Mouse (Mus musculus): ENCODE measurements around the gene Pck1. TPM values are rescaled to one million over a fixed set of nuclear protein-coding genes. Genes with fewer than 3 reads are reported as not detected.

Gene Pck1
- total RNA-seq, 1 experiment from 2014 or later, result not detected

DNA sequence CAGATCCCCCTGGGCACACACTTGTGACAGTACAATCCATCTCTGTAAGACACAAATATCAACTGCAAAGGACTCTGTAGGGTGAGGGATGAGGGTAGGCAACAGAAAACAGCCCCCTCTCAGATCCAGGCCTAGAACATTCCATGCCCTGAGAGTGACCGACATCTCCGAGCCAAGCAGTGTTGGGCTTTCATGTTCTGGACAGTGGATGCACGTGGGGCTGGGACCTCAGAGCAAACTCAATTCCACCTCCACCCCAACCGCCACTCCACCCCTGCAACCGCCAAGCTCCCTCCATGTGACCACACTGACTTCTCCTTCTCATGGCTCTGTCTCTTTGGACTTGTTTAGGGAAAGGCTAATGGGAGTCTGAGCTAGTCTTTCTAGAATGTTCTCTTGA is 19.1 kb downstream of the Pck1 start:
- peak; percentile 29 for ATAC-seq (replicated peaks; ENCODE audit: low read depth, poor library complexity, severe bottlenecking)

- peak; percentile 6; the same call in 1 of the 2 replicates for ATAC-seq (replicated peaks; ENCODE audit: low read depth, poor library complexity, severe bottlenecking)
These were observed 19.5 kb downstream of the Pck1 start for GRCm38 (mm10) chr2:173172386-173172785.

DNA sequence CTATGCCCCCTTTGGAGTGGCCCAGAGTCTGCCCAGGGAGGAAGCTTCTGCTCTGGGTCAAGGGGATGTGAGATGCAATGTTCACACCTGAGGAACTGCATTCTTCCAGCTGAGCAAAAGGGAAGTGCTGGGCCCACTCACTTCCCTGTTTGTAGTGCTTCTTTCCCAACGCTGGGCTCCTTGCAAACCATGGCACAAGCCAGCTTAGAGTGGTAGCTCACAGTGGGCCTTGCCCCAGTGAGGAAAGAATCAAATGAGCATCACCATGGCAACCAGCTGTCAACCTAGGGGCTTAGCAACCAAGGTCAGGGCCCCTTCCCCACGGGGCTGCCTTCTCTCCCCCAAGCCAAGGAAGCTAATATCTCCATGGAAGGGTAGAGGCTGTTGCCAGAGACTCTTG is 20.2 kb downstream of the Pck1 start:
- peak; percentile 34 for ATAC-seq (replicated peaks; ENCODE audit: low read depth, poor library complexity, severe bottlenecking)

DNA sequence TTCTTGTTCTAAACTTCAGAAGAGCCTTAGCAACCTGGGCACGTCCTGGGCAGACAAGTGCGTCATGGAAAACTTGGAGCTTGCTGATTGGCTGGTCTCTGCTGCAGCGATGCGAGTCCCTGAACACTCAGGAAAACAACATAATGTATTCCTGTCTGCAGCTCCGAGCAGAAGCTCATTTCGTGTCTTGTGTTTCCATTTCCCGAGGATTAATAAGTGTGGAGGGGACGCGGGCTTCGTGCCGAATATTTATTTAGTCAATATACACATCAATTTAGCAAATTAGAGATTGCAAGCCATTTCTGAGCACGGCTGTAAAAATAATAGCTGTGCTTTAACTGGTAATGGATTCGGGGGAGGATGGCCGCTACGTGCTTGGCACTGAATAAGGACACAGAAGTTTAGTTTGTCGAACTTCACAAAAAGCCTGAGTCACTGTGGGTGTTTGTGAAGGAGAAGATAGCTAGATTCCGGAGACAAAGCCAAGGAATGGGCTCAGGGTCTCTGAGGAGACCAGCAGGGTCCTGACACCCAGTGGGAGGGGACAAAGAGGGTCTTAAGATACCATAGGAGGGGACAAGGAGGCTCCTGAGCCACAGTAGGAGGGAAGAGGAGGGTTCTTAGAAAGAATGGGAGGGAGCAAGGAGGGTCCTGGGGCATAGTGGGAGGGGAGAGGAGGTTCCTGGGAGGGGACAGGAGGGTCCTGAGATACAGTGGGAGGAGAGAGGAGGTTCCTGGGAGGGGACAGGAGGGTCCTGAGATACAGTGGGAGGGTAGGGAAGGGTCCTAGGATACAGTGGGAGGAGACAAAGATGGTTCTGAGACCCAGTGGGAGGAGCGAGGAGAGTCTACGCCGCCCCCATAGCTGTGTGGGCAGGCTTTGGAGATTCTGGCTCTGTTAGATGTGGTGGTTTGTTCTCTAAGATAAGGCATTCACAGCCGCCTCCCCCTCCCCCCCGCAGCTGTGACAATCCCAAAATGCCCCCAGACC is 21.0 kb downstream of the Pck1 start:
- ATAC-seq (replicated peaks; ENCODE audit: low read depth, poor library complexity, severe bottlenecking), result peak; percentile 31

DNA sequence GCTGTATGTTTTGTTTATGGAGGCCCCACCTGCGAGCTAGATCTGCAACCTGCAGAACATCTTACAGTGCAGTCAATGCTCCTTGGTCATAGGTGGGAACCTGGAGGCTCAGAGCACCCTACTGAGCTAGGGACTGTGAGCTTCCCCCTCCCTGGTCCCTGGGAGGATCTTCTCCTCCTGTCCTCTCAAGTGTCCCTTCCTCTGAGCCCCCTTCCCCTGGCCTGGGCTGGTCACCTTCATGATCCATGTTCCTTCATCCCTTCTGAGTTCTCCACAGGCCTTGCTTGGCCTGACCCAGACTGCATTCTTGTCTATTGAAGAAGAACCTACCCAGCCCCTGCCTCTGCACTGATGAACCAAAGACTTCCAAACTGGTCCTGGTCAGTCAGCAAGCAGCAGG is 21.7 kb downstream of the Pck1 start:
- no peak for ATAC-seq (replicated peaks; ENCODE audit: low read depth, poor library complexity, severe bottlenecking)

- no peak for ATAC-seq (replicated peaks; ENCODE audit: low read depth, poor library complexity, severe bottlenecking)
These were observed 22.9 kb downstream of the Pck1 start for GRCm38 (mm10) chr2:173175703-173176102.

DNA sequence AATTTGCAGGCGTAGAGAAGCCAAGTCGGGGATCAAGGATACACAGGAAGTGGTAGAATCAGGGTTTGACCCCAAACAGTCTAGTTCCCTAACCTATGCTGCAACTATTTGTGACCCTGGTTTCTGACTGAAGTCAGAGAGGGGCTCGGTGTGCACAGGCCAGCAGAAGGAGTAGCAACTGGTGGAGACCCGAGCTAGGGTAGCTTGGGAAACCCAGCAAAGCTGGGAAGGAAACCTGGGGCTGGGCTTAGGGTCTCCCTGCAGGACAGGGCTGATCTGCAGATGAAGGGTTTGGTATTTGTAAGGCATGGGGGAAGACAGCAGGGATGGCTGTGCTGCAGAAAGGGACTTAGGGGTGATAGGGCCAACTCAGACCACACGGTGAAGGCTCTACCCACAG is 24.6 kb downstream of the Pck1 start:
- ATAC-seq (replicated peaks; ENCODE audit: low read depth, poor library complexity, severe bottlenecking), result peak; percentile 26

- no peak for ATAC-seq (replicated peaks; ENCODE audit: low read depth, poor library complexity, severe bottlenecking)
These were observed 25.1 kb downstream of the Pck1 start for GRCm38 (mm10) chr2:173177951-173178350.

DNA sequence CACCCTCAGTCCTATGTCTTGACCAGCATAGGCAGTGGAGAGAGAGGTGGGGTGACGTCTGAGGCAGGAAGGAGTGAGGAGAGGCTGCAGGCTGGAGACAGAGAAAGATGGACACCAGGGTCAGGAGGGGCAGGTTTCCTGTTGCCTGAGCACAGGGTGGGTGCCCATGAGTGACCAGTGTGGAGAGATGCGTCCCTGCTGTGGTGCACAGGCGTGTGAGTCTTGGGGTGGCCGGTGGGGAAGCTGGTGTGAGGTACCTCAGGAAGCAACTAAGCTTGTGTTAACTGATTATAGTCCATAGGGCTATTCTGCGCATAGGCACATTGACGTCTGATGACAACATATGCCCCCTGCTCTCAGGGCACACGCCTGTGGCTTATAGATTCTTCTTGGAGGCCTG is 26.2 kb downstream of the Pck1 start:
- ATAC-seq (replicated peaks; ENCODE audit: low read depth, poor library complexity, severe bottlenecking), result no peak

DNA sequence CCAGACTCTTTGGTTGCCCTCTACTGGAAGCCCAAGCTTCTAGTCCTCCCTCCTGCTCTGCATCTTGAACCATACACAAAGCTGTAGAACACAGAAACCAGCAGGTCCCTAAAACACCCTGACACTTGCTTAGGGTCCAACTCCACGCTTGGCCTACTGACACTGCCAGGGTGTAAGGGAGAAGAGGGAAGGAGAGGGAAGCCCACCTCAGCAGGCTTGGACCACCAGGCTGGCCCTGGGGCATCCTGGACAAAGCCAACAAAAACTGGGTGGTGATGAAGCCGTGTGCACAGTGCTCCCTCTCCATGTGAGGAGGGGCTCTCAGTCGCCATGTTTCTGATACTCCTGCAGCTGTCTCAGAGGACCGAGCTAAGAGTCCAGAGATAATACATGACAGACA is 27.2 kb downstream of the Pck1 start:
- ATAC-seq (replicated peaks; ENCODE audit: low read depth, poor library complexity, severe bottlenecking), result no peak

GRCm38 (mm10) chr2:173180721-173181388 is 28.0 kb downstream of the Pck1 start:
- no peak for ATAC-seq (replicated peaks; ENCODE audit: low read depth, poor library complexity, severe bottlenecking)

GRCm38 (mm10) chr2:173181486-173181885 is 28.6 kb downstream of the Pck1 start:
- no peak for ATAC-seq (replicated peaks; ENCODE audit: low read depth, poor library complexity, severe bottlenecking)

DNA sequence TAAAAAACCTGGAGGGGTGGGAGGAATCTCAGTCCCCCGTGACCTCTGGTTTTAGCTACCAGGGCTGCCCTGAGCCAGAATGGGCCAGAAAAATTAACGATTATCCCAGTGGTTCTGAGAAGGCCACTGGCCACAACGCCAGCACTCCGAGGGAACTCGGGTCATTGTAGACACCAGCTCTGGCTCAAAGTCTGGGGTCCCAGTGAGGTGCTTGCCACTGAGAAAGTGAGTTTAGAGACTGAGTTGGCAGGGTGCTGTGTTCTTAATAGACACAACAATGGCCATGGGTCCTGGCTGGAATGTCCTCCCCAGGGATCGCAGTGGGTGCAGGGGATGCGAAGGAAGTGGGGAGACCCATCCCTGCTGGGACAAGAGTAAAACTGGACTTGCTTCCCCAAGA is 29.1 kb downstream of the Pck1 start:
- ATAC-seq (replicated peaks; ENCODE audit: low read depth, poor library complexity, severe bottlenecking), result no peak

GRCm38 (mm10) chr2:173182796-173183195 is 29.9 kb downstream of the Pck1 start:
- ATAC-seq (replicated peaks; ENCODE audit: low read depth, poor library complexity, severe bottlenecking), result no peak

- no peak for ATAC-seq (replicated peaks; ENCODE audit: low read depth, poor library complexity, severe bottlenecking)
These were observed 30.5 kb downstream of the Pck1 start for GRCm38 (mm10) chr2:173183311-173183710.

GRCm38 (mm10) chr2:173183836-173184460 is 31.1 kb downstream of the Pck1 start:
- ATAC-seq (replicated peaks; ENCODE audit: low read depth, poor library complexity, severe bottlenecking), result peak; percentile 31

DNA sequence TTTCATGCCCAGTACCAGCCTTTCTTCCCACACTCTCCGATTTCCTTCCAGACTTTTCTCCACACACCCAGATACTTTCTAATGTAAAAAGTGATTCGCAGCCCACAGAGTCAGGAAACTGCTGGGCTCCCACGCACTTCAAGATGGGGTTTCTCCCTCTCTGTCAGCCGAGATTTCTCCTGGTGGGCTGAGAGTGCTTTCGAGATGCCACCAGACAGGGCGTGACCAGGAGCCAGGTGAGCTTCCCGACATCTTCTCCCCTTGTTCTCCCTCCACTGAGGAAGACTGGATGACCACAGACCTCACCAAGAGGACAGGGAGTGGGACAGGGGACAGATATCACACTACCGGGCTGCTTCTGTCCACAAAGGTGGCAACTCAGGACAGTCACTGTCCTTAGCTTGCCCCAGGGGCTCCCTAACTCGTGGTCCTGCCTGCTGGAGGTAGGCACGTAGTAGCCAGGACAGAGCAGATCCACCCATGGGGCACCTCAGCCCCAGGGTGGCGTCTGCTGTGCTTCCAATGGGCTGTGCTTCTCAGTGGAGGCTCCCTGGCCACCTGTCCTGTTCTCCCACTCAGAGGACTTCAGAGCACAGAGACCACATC is 31.7 kb downstream of the Pck1 start:
- ATAC-seq (replicated peaks; ENCODE audit: low read depth, poor library complexity, severe bottlenecking), result no peak

DNA sequence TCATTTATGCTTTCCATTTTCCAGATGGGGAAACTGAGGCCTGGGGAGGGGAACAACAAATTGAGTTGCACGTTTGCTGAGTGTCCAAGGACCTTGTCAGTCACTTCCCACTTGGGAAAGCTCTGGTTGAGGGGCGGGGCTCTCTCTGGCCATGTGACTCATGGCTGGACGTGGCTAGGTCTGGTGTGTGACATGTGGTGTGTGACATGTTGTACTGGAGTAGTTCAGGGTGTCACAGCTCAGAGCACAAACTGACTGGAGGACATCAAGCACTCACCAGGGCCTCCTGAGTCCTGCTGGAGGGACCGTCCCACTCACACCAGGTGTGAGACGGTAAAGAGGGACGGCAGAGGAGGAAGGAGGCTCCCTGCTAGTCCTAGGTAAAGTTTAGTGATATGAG is 32.4 kb downstream of the Pck1 start:
- ATAC-seq (replicated peaks; ENCODE audit: low read depth, poor library complexity, severe bottlenecking), result no peak

DNA sequence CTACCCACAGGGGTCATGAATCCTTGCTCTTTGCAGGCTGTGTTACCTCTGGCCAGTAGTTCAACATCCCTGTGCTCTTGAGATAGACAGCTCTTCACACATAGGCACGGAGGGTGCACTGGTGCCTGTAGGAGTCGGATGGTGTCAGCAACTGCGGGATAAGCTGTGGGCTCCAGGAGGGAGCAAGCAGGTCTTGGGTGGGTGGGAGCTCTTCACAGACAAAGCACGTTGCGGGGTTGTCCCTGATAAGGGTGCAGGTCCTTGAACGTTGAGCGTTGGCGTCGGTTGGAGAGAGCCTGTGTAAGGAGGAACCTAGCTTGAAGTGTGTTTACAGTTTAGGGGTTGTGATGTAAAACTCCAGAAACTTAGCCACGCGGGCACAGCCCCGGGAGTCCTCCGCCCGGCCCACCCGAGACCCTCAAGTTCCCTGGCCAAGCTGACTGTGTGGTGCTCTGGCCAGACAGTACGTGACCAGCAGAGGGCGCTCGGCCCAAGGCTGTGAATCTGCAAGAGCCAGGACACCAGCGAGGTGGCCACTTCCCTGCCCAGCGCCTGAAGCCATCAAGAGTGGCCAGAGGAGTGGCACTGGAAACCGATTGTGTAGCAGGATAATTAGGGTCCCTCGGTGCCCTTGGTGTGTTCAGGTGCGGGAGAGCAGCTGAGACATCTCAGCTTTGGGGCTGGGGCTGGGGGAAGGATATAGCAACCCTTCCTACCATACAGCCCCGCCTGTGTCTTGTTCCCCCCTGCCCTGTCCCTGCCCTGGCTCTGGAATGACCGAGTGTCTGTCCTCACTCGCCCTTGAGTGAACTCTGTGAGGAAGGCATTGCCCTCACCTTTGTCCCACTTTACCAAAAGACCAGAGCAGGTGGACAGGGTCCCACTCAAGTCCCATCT is 33.4 kb downstream of the Pck1 start:
- peak; percentile 74 for ATAC-seq (replicated peaks; ENCODE audit: low read depth, poor library complexity, severe bottlenecking)

Measured in common myeloid progenitor, adult 5-6 weeks (primary cell).